Mouse (Mus musculus): ENCODE data around the gene Rac1. TPM values are rescaled to one million over a fixed set of nuclear protein-coding genes. Genes with fewer than 3 reads are reported as not detected.

The Rac1 gene
- polyA plus RNA-seq, 1 experiment from 2014 or later: 178 TPM

- Histone ChIP-seq H3K36me3 (peaks cover 73% of the 10 kb centered on the region), H3K4me2 (no peak overlapping the region), H3K4me3 (replicated peaks) (no peak overlapping the region), H3K27me3 (no peaks in the 10 kb centered on the region), H3K27ac (no peak overlapping the region), H3K9ac (no peak overlapping the region), H3K4me1 (replicated peaks) (0 out of 2 replicates have a peak, but pooled peaks cover 7% of the 10 kb centered on the region), H3K9me3 (replicated peaks) (no peaks in the 10 kb centered on the region)
- no peak for DNase-seq
- 89% methylated on average over 6 of the region's 6 CpGs for WGBS (ENCODE audit: insufficient replicate concordance)
- no peak for ATAC-seq (ENCODE audit: low read depth)
Observed at GRCm38 (mm10) chr5:143495708-143496107, 32.1 kb downstream of the Rac1 start.

- no peak overlapping the region for H3K9ac ChIP-seq
- no peak for ATAC-seq (ENCODE audit: low read depth)
- H3K36me3 ChIP-seq: peaks cover 78% of the 10 kb centered on the region
- no peak overlapping the region for H3K4me2 ChIP-seq
- no peak for DNase-seq
- H3K27ac ChIP-seq: no peak overlapping the region
- no peak overlapping the region for H3K4me3 ChIP-seq (replicated peaks)
- H3K27me3 ChIP-seq: no peaks in the 10 kb centered on the region
- no peaks in the 10 kb centered on the region for H3K9me3 ChIP-seq (replicated peaks)
- 0 out of 2 replicates have a peak, but pooled peaks cover 7% of the 10 kb centered on the region for H3K4me1 ChIP-seq (replicated peaks)
- 77% methylated on average over 10 of the region's 10 CpGs for WGBS (ENCODE audit: insufficient replicate concordance)
Observed at GRCm38 (mm10) chr5:143493163-143493562, 34.7 kb downstream of the Rac1 start.

GRCm38 (mm10) chr5:143491736-143492135 lies 36.1 kb downstream of the Rac1 start:
- Histone ChIP-seq H3K27me3 (no peaks in the 10 kb centered on the region), H3K4me2 (no peak overlapping the region), H3K4me1 (replicated peaks) (0 out of 2 replicates have a peak, but pooled peaks cover 7% of the 10 kb centered on the region), H3K9ac (no peak overlapping the region), H3K4me3 (replicated peaks) (no peak overlapping the region), H3K9me3 (replicated peaks) (no peaks in the 10 kb centered on the region), H3K27ac (no peak overlapping the region), H3K36me3 (peaks cover 85% of the 10 kb centered on the region)
- 79% methylated on average over 4 of the region's 4 CpGs for WGBS (ENCODE audit: insufficient replicate concordance)
- DNase-seq: no peak
- ATAC-seq (ENCODE audit: low read depth): no peak

- Histone ChIP-seq H3K4me1 (replicated peaks) (0 out of 2 replicates have a peak, but pooled peaks cover 7% of the 10 kb centered on the region), H3K9ac (no peak overlapping the region), H3K4me3 (replicated peaks) (no peak overlapping the region), H3K36me3 (peaks cover 85% of the 10 kb centered on the region), H3K9me3 (replicated peaks) (no peaks in the 10 kb centered on the region), H3K4me2 (no peak overlapping the region), H3K27ac (no peak overlapping the region), H3K27me3 (no peaks in the 10 kb centered on the region)
- ATAC-seq (ENCODE audit: low read depth) (no peak), DNase-seq (no peak)
- WGBS (ENCODE audit: insufficient replicate concordance): 68% methylated on average over 14 of the region's 14 CpGs
Observed at GRCm38 (mm10) chr5:143489749-143490342, 38.0 kb downstream of the Rac1 start.

- WGBS (ENCODE audit: insufficient replicate concordance): 76% methylated on average over 5 of the region's 5 CpGs
- ATAC-seq (ENCODE audit: low read depth): no peak
- Histone ChIP-seq H3K36me3 (peaks cover 87% of the 10 kb centered on the region), H3K9me3 (replicated peaks) (no peaks in the 10 kb centered on the region), H3K27ac (no peak overlapping the region), H3K4me1 (replicated peaks) (0 out of 2 replicates have a peak, but pooled peaks cover 6% of the 10 kb centered on the region), H3K4me2 (no peak overlapping the region), H3K27me3 (no peaks in the 10 kb centered on the region), H3K4me3 (replicated peaks) (no peak overlapping the region), H3K9ac (no peak overlapping the region)
- DNase-seq: no peak
Observed at GRCm38 (mm10) chr5:143487998-143488397, 39.8 kb downstream of the Rac1 start.

- Histone ChIP-seq H3K9me3 (replicated peaks) (no peaks in the 10 kb centered on the region), H3K4me2 (no peak overlapping the region), H3K4me3 (replicated peaks) (no peak overlapping the region), H3K27ac (no peak overlapping the region), H3K4me1 (replicated peaks) (no peaks in the 10 kb centered on the region), H3K9ac (no peak overlapping the region), H3K27me3 (no peaks in the 10 kb centered on the region), H3K36me3 (peaks cover 92% of the 10 kb centered on the region)
- WGBS (ENCODE audit: insufficient replicate concordance): 86% methylated on average over 10 of the region's 10 CpGs
- no peak for ATAC-seq (ENCODE audit: low read depth)
- no peak for DNase-seq
Observed at GRCm38 (mm10) chr5:143487193-143487592, 40.6 kb downstream of the Rac1 start.

GRCm38 (mm10) chr5:143484955-143485354 lies 42.9 kb downstream of the Rac1 start:
- Histone ChIP-seq H3K9me3 (replicated peaks) (no peaks in the 10 kb centered on the region), H3K27ac (no peak overlapping the region), H3K9ac (no peak overlapping the region), H3K4me2 (no peak overlapping the region), H3K4me1 (replicated peaks) (no peaks in the 10 kb centered on the region), H3K4me3 (replicated peaks) (no peak overlapping the region), H3K27me3 (no peaks in the 10 kb centered on the region), H3K36me3 (peaks cover 91% of the 10 kb centered on the region)
- DNase-seq (no peak), ATAC-seq (ENCODE audit: low read depth) (no peak)
- 61% methylated on average over 5 of the region's 5 CpGs for WGBS (ENCODE audit: insufficient replicate concordance)

- ATAC-seq (ENCODE audit: low read depth) (no peak), DNase-seq (no peak)
- peaks cover 89% of the 10 kb centered on the region for H3K36me3 ChIP-seq
- no peak overlapping the region for H3K27ac ChIP-seq
- WGBS (ENCODE audit: insufficient replicate concordance): 79% methylated on average over 3 of the region's 3 CpGs
- no peaks in the 10 kb centered on the region for H3K4me1 ChIP-seq (replicated peaks)
- no peak overlapping the region for H3K4me2 ChIP-seq
- no peak overlapping the region for H3K9ac ChIP-seq
- no peaks in the 10 kb centered on the region for H3K27me3 ChIP-seq
- no peaks in the 10 kb centered on the region for H3K9me3 ChIP-seq (replicated peaks)
- H3K4me3 ChIP-seq (replicated peaks): no peak overlapping the region
Observed at GRCm38 (mm10) chr5:143477901-143478300, 49.9 kb downstream of the Rac1 start.

GRCm38 (mm10) chr5:143476013-143476412 lies 51.8 kb downstream of the Rac1 start:
- 87% methylated on average over 6 of the region's 6 CpGs for WGBS (ENCODE audit: insufficient replicate concordance)

GRCm38 (mm10) chr5:143475153-143475844 lies 52.5 kb downstream of the Rac1 start:
- Histone ChIP-seq H3K36me3 (peaks cover 91% of the 10 kb centered on the region), H3K4me3 (replicated peaks) (no peak overlapping the region), H3K4me1 (replicated peaks) (0 out of 2 replicates have a peak, but pooled peaks cover 2% of the 10 kb centered on the region), H3K9ac (no peak overlapping the region), H3K27me3 (no peaks in the 10 kb centered on the region), H3K4me2 (no peak overlapping the region), H3K27ac (peak overlapping the region; percentile 5; the same call in 1 of the 2 replicates), H3K9me3 (replicated peaks) (no peaks in the 10 kb centered on the region)
- DNase-seq: no peak
- WGBS (ENCODE audit: insufficient replicate concordance): 82% methylated on average over 20 of the region's 20 CpGs
- no peak for ATAC-seq (ENCODE audit: low read depth)

More at GRCm38 (mm10) chr5:143476013-143476412, 51.8 kb downstream of the Rac1 start:
- Histone ChIP-seq H3K9me3 (replicated peaks) (no peaks in the 10 kb centered on the region), H3K4me1 (replicated peaks) (no peaks in the 10 kb centered on the region), H3K27me3 (no peaks in the 10 kb centered on the region), H3K9ac (no peak overlapping the region), H3K27ac (no peak overlapping the region), H3K36me3 (peaks cover 91% of the 10 kb centered on the region), H3K4me2 (no peak overlapping the region), H3K4me3 (replicated peaks) (no peak overlapping the region)
- ATAC-seq (ENCODE audit: low read depth) (no peak), DNase-seq (no peak)

- peak overlapping the region; percentile 18; the same call in 1 of the 2 replicates for H3K27ac ChIP-seq
- no peak overlapping the region for H3K9ac ChIP-seq
- H3K4me3 ChIP-seq (replicated peaks): no peak overlapping the region
- H3K4me1 ChIP-seq (replicated peaks): peaks cover 11% of the 10 kb centered on the region
- no peaks in the 10 kb centered on the region for H3K27me3 ChIP-seq
- no peak for DNase-seq
- no peaks in the 10 kb centered on the region for H3K9me3 ChIP-seq (replicated peaks)
- H3K36me3 ChIP-seq: peaks cover 95% of the 10 kb centered on the region
- no peak for ATAC-seq (ENCODE audit: low read depth)
- 74% methylated on average over 9 of the region's 9 CpGs for whole genome bisulfite sequencing (ENCODE audit: insufficient replicate concordance)
- no peak overlapping the region for H3K4me2 ChIP-seq
Observed at GRCm38 (mm10) chr5:143471953-143472618, 55.8 kb downstream of the Rac1 start.

Measured in liver, embryonic 13.5 days (tissue).